Mouse (Mus musculus): ENCODE data around the gene Vmn1r75. TPM values are rescaled to one million over a fixed set of nuclear protein-coding genes. Genes with fewer than 3 reads are reported as not detected.

Gene Vmn1r75
- polyA plus RNA-seq (2015; fragmentation: Nextera tagmentation; extraction: Ambion mirVana), result not detected in 2 replicates

DNA sequence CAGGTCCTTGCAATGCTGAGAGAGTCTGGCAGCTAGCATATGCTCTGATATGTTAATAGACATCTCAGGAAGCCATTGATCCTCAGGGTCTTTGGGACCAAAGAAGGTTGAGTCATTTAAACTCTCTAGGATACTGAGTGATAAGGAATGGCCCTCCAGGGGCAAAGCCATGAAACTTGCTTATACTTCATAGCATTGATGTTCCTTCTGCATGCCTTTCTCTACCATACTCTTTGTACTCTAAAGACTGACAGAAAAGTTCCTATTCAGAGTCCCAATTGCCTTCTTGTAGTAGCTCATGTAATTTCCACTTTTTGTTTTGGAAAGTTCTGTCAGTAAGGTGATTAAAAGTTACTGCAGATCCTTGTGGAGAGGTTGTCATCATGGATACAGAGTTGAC lies at the start of gene Vmn1r75:
Vmn1r75 (plus strand) TSS at position 301 of the 400 bp plus-strand sequence.

DNA sequence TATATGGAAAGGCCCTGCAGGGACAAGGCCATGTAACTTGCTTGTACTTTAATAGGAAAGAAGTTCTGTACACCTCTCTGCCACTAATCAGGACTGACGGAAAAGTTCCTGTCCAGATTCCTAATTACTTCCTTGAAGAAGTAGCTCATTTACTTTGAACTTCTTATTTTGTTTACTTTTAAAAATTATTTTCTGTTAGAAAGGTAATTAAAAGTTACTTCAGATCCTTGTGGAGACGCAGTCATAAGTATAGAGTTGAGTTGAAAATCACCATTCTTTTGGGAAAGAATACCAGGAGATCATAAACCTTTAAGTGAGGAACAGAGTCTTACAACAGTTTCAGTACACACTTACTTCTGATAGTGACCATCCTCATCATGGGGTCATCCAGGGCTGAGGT lies 40.8 kb upstream of the Vmn1r75 start, which contains the start of gene Vmn1r74:
Vmn1r74 (plus strand) TSS at position 301 of the 400 bp plus-strand sequence.

Other genes starting within 250 kb of the Vmn1r75 start
- gene Vmn1r72, start 194.5 kb upstream of the Vmn1r75 start, polyA plus RNA-seq (2015; fragmentation: Nextera tagmentation; extraction: Ambion mirVana), result not detected in 2 replicates
- gene Vmn1r73, start 144.4 kb upstream of the Vmn1r75 start, polyA plus RNA-seq (2015; fragmentation: Nextera tagmentation; extraction: Ambion mirVana), result not detected in 2 replicates
- gene Vmn1r74, start 40.6 kb upstream of the Vmn1r75 start, polyA plus RNA-seq (2015; fragmentation: Nextera tagmentation; extraction: Ambion mirVana), result not detected in 2 replicates
- gene Vmn1r76, start 63.6 kb downstream of the Vmn1r75 start, polyA plus RNA-seq (2015; fragmentation: Nextera tagmentation; extraction: Ambion mirVana), result not detected in 2 replicates
- not detected in 2 replicates for gene Vmn1r77, start 162.1 kb downstream of the Vmn1r75 start, polyA plus RNA-seq (2015; fragmentation: Nextera tagmentation; extraction: Ambion mirVana)